Mouse (Mus musculus): ENCODE measurements at regions not wholly inside any gene's neighbourhood (a gene's known extent, or its start where the extent isn't known, plus 50 kb on each side); places are given as distances from the start of the nearest gene placed in this dataset.

DNA sequence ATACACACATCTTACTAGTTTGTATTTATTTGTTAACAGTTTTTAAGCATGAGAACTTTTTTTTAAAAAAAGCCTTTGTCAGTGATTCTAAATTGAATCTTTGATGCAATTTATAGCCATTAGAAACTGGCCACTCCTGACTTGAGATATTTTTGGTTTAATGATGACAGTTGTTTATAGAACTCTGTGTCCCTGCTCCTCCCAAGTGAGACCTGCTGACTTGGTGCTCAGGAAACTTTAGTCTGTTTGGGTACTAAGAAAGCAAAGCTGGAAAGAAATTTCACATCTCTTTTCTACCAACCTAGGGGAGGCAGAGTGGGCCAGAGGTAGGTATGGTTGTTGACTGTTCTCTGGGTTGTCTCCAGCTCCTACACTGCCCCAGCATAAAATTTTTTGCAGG lies 214.0 kb upstream of the Nampt start:
- TF ChIP-seq CTCF (IDR thresholded peaks at IDR 0.05; ENCODE audit: extremely low read depth, insufficient read length, insufficient replicate concordance, low read depth, low read length) (no peak), POLR2A (IDR thresholded peaks at IDR 0.05; ENCODE audit: low read depth, low read length) (no peak)
